Mouse (Mus musculus) forebrain, embryonic 12.5 days (tissue): ENCODE data around the gene Nhsl1. TPM values are rescaled to one million over a fixed set of nuclear protein-coding genes. Genes with fewer than 3 reads are reported as not detected.

Experiments used
- ATAC-seq: fragments of 200-750 bp; cut with Nextera tagmentation; 2 replicates; pipeline ENCODE4 v1.8.0; 2017; ENCODE audit warnings: moderate TSS enrichment; ENCODE audit not compliant: low FRiP score
- H3K27ac ChIP-seq: fragments of 300-500 bp; sonication (generic); 2 replicates; pipeline ENCODE4 v1.5.1; 2016; ENCODE audit warnings: mild to moderate bottlenecking
- H3K27me3 ChIP-seq: fragments of 300-500 bp; sonication (generic); 2 replicates; pipeline ENCODE4 v1.6.1; 2016; ENCODE audit warnings: mild to moderate bottlenecking
- H3K36me3 ChIP-seq: fragments of 300-500 bp; sonication (generic); replicated peaks from 2 replicates; pipeline ENCODE4 v1.6.1; 2016; ENCODE audit warnings: mild to moderate bottlenecking
- H3K4me1 ChIP-seq: fragments of 300-500 bp; sonication (generic); 2 replicates; pipeline ENCODE4 v1.6.1; 2016
- H3K4me2 ChIP-seq: fragments of 300-500 bp; sonication (generic); 2 replicates; pipeline ENCODE4 v1.6.1; 2016; ENCODE audit warnings: mild to moderate bottlenecking, moderate library complexity
- H3K4me3 ChIP-seq: fragments of 300-500 bp; sonication (generic); replicated peaks from 2 replicates; pipeline ENCODE4 v1.5.1; 2016; ENCODE audit warnings: mild to moderate bottlenecking
- H3K9ac ChIP-seq: fragments of 300-500 bp; sonication (generic); 2 replicates; pipeline ENCODE4 v1.6.1; 2016; ENCODE audit warnings: mild to moderate bottlenecking
- H3K9me3 ChIP-seq: fragments of 300-500 bp; sonication (generic); 2 replicates; pipeline ENCODE4 v1.6.1; 2016
- WGBS: fragments of 180-500 bp; shearing (Covaris S2); methylation state at CpG from one replicate; pipeline ENCODE4 v1.1.7; 2016; 5-methylcytosine and 5-hydroxymethylcytosine counted together
- polyA plus RNA-seq: library from polyadenylated mRNA; unstranded; fragments of >200 nt; fragmentation: Nextera tagmentation; extraction: Ambion mirVana; gene quantifications from 2 replicates; pipeline ENCODE4 v1.2.1, GENCODE M21; 2016

Nhsl1 gene
- polyA plus RNA-seq, 1 experiment from 2014 or later = 17.2 TPM

DNA sequence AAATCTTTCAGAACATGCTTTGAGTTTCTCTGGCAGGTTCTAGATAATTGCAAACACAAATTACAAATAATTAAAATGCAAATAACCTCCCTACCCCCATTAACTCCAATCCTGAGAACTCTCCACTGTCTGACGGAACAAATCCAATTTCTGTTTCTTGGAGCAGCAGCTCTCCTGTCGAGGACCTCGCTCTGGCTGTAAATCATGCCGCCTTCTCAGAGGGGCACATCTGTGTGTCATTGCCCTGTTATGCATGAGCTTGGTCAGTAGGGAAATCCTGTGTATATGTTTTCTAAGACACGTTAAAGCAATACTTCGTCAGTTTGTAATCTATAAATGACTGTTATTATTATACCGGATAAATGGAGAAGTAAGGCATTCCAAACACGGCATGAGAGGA, 35.3 kb downstream of the Nhsl1 start:
- H3K4me2 ChIP-seq = no peak overlapping the region
- no peaks in the 10 kb centered on the region for H3K36me3 ChIP-seq
- H3K27me3 ChIP-seq = peaks cover 7% of the 10 kb centered on the region; the same call in 1 of the 2 replicates
- no peaks in the 10 kb centered on the region; the same call in 1 of the 2 replicates for H3K4me1 ChIP-seq
- H3K9me3 ChIP-seq = no peaks in the 10 kb centered on the region
- no peak overlapping the region for H3K9ac ChIP-seq
- no peak overlapping the region for H3K27ac ChIP-seq
- no peak for ATAC-seq
- no peak overlapping the region for H3K4me3 ChIP-seq
- WGBS = 79% methylated on average over 8 of the region's 8 CpGs

- Histone ChIP-seq H3K9ac (no peak overlapping the region), H3K27me3 (peaks cover 7% of the 10 kb centered on the region; the same call in 1 of the 2 replicates), H3K4me1 (peaks cover 3% of the 10 kb centered on the region; the same call in 1 of the 2 replicates), H3K27ac (no peak overlapping the region), H3K4me2 (no peak overlapping the region), H3K9me3 (no peaks in the 10 kb centered on the region), H3K36me3 (no peaks in the 10 kb centered on the region), H3K4me3 (no peak overlapping the region)
- no peak for ATAC-seq
- WGBS = 84% methylated on average over 6 of the region's 6 CpGs
Observed at GRCm38 (mm10) chr10:18356461-18356860, 37.7 kb downstream of the Nhsl1 start.

- 87% methylated on average over 6 of the region's 6 CpGs for WGBS
- ATAC-seq = no peak
- no peaks in the 10 kb centered on the region for H3K36me3 ChIP-seq
- H3K27ac ChIP-seq = no peak overlapping the region
- no peaks in the 10 kb centered on the region for H3K9me3 ChIP-seq
- peaks cover 3% of the 10 kb centered on the region; the same call in 1 of the 2 replicates for H3K4me1 ChIP-seq
- H3K27me3 ChIP-seq = peaks cover 7% of the 10 kb centered on the region; the same call in 1 of the 2 replicates
- no peak overlapping the region for H3K9ac ChIP-seq
- no peak overlapping the region for H3K4me3 ChIP-seq
- H3K4me2 ChIP-seq = no peak overlapping the region
Observed at GRCm38 (mm10) chr10:18357212-18357611, 38.4 kb downstream of the Nhsl1 start.

DNA sequence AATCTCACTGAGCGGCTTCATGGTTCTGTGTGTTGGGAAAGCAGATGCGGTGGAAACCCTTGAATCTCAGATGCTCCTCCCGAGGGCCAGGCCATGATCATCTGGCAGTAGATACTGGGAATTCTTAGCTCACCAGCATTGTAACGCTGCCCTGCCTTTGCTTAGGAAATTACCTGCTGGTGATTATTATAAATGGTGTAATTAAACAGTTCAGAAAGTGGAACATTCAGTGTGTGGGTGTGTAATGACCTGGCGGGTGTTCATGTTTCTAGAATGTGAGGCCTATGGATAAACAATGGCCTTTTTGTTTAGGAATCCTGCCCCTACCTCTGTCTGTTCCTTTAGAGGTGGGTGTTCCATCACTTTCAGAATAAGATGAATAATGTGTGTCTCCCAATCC, 39.7 kb downstream of the Nhsl1 start:
- 81% methylated on average over 5 of the region's 5 CpGs for WGBS
- H3K9ac ChIP-seq = no peak overlapping the region
- no peak overlapping the region for H3K4me3 ChIP-seq
- peaks cover 9% of the 10 kb centered on the region for H3K27me3 ChIP-seq
- peaks cover 3% of the 10 kb centered on the region; the same call in 1 of the 2 replicates for H3K4me1 ChIP-seq
- H3K36me3 ChIP-seq = no peaks in the 10 kb centered on the region
- H3K4me2 ChIP-seq = no peak overlapping the region
- H3K27ac ChIP-seq = no peak overlapping the region
- no peak for ATAC-seq
- H3K9me3 ChIP-seq = no peaks in the 10 kb centered on the region

DNA sequence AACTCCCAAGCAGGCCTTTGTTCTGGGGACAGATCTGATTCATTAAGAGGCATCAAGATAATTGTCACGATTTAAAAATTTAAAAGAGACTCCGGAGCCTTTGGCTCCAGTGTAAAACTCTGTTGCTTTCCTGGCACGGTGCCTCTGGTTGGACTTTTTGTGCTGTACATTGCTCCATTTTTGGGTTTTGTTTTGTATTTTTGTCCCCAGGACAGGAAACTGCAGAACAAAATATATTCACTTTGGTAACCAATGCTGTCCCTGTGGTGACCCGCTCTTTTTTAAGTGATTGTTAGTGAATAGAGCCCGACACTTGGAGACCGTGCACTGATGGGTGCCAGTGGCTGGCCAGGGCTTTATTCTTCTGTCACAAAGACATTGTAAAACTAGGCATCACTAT, 41.4 kb downstream of the Nhsl1 start:
- peak; percentile 64; the same call in 1 of the 2 replicates for ATAC-seq

DNA sequence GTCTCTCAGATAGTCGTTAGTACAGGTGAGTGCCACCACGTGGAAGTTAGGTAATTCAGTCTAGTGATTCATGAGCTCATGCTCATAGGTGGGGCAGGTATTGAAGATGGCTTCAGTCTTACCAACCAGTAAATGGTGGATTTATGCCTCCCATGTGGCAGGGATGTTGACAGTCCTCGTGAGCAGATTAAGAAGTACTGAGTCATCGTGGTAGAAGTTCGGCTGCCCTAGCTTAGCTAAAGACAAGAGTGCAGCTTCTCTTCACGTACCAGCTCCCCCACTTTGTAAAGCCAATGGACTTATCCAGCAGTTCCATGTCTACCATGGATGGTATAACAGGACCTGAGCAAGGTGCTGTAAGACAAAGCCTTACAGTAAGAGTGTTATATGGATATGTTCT, 46.6 kb downstream of the Nhsl1 start:
- Histone ChIP-seq H3K9ac (no peak overlapping the region), H3K9me3 (no peaks in the 10 kb centered on the region), H3K4me1 (peaks cover 4% of the 10 kb centered on the region; the same call in 1 of the 2 replicates), H3K36me3 (no peaks in the 10 kb centered on the region), H3K27ac (no peak overlapping the region), H3K27me3 (peaks cover 27% of the 10 kb centered on the region; the same call in 1 of the 2 replicates), H3K4me3 (no peak overlapping the region), H3K4me2 (no peak overlapping the region)
- no peak for ATAC-seq
- 90% methylated on average over 6 of the region's 6 CpGs for WGBS

More for the DNA sequence above, 41.4 kb downstream of the Nhsl1 start:
- H3K4me2 ChIP-seq = no peak overlapping the region
- H3K36me3 ChIP-seq = no peaks in the 10 kb centered on the region
- H3K4me1 ChIP-seq = peaks cover 3% of the 10 kb centered on the region; the same call in 1 of the 2 replicates
- no peaks in the 10 kb centered on the region for H3K9me3 ChIP-seq
- no peak overlapping the region for H3K27ac ChIP-seq
- H3K9ac ChIP-seq = no peak overlapping the region
- H3K4me3 ChIP-seq = no peak overlapping the region
- peaks cover 15% of the 10 kb centered on the region for H3K27me3 ChIP-seq
- WGBS = 39% methylated on average over 6 of the region's 6 CpGs

DNA sequence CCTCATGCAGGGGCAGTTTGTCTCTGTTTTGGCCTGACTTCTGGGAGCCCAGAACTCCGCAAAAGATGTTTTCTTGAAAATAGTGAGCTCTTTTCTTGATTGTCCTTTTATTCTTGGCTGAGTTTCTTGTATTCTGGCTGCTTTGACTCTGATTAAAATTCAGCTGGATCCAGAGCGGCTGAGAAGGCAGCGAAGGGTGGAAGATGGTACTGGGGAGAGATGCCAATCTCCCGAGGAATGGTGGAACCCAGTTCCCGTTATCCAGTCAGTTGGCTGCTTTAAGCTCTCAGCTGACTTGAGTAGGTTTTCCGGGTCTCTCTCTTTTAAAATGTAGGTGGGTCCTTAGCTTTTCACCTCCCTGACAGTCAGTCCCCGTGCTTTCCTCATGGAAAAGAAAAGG, 47.9 kb downstream of the Nhsl1 start:
- no peak for ATAC-seq
- Histone ChIP-seq H3K27ac (no peak overlapping the region), H3K4me3 (no peak overlapping the region), H3K9me3 (no peaks in the 10 kb centered on the region), H3K4me2 (no peak overlapping the region), H3K4me1 (peaks cover 16% of the 10 kb centered on the region), H3K27me3 (peaks cover 37% of the 10 kb centered on the region), H3K36me3 (no peaks in the 10 kb centered on the region), H3K9ac (no peak overlapping the region)
- WGBS = 81% methylated on average over 7 of the region's 7 CpGs

GRCm38 (mm10) chr10:18368111-18368510, 49.3 kb downstream of the Nhsl1 start:
- peaks cover 22% of the 10 kb centered on the region for H3K4me1 ChIP-seq
- H3K9me3 ChIP-seq = no peaks in the 10 kb centered on the region
- no peak for ATAC-seq
- H3K9ac ChIP-seq = no peak overlapping the region
- 97% methylated on average over 8 of the region's 8 CpGs for WGBS
- H3K4me2 ChIP-seq = no peak overlapping the region
- H3K27ac ChIP-seq = no peak overlapping the region
- H3K27me3 ChIP-seq = peaks cover 47% of the 10 kb centered on the region
- no peaks in the 10 kb centered on the region for H3K36me3 ChIP-seq
- no peak overlapping the region for H3K4me3 ChIP-seq

DNA sequence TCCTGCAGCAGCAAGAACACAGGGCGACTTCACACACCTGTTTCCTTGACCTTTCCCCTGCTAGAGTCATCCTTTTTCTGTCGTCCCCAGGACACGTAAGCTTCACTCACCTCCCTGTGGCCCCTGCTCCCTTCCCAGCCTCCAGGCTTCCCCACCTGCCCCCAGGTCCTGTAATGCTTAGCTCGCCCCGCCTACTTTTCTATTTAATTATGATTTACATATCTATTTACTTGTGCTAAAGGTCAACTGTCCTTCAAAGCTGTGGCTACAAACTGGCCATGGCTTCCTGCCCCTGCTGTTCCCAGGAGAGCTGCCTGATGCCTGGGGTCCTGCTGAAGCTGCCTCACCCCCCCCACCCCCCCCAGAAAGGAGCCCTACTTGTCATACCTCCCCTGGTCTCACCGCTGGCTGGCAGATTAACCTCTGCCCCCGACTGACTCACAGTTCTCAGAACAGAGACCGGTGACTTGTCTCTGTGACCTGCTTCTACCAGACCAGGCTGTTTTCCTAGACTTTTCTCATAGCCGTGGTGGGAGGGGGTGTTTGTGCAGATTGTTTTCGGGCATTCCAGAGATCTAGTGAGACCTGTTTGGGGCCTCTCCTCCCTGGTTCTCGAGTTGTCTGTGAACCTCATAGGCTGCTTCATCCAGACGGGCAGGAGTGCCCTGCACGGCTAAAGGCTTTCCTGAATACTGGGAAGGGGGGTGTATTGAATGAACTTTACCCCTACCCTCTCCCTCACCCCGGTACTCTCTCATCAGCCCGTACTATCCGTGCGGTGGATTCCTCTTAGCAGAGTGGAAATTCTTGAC, 51.9 kb downstream of the Nhsl1 start:
- Histone ChIP-seq H3K4me2 (no peak overlapping the region), H3K4me1 (peaks cover 30% of the 10 kb centered on the region), H3K9me3 (no peaks in the 10 kb centered on the region), H3K4me3 (no peak overlapping the region), H3K27me3 (peaks cover 44% of the 10 kb centered on the region), H3K27ac (no peak overlapping the region), H3K9ac (no peak overlapping the region), H3K36me3 (no peaks in the 10 kb centered on the region)
- 19% methylated on average over 17 of the region's 17 CpGs for WGBS
- peak; percentile 19; the same call in 1 of the 2 replicates for ATAC-seq

DNA sequence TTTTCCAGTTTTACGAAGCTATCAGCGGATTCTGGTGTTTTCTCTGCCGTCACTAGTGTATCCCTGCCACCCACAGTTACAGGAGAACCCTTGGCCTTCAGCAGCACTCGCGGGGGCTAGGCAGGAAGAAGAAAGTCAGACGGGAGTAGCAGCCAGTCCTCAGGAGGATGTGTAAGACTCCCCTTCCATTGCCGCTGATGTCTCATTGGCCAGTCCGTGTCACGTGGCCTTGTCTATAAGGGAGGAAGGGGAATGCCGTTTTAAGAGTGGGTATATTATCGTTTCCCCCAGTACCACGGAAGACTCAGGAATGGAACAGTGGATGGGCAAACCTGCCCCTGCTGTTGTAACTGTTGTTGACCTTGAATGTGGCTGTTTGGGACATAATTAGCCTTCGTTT, 53.1 kb downstream of the Nhsl1 start:
- no peak overlapping the region for H3K27ac ChIP-seq

GRCm38 (mm10) chr10:18375301-18375700, 56.5 kb downstream of the Nhsl1 start:
- Histone ChIP-seq H3K27ac (0 out of 2 replicates have a peak overlapping the region, but pooled peaks have one; percentile 42), H3K4me1 (peaks cover 35% of the 10 kb centered on the region), H3K9me3 (no peaks in the 10 kb centered on the region), H3K4me2 (no peak overlapping the region), H3K36me3 (no peaks in the 10 kb centered on the region), H3K27me3 (peaks cover 27% of the 10 kb centered on the region), H3K4me3 (no peak overlapping the region), H3K9ac (0 out of 2 replicates have a peak overlapping the region, but pooled peaks have one; percentile 12)
- ATAC-seq = no peak
- 10% methylated on average over 3 of the region's 3 CpGs for WGBS

More for the DNA sequence above, 53.1 kb downstream of the Nhsl1 start:
- H3K4me2 ChIP-seq = peak overlapping the region; percentile 43
- no peaks in the 10 kb centered on the region for H3K36me3 ChIP-seq
- 43% methylated on average over 13 of the region's 13 CpGs for WGBS
- H3K27me3 ChIP-seq = peaks cover 44% of the 10 kb centered on the region
- peak overlapping the region; percentile 24 for H3K4me3 ChIP-seq
- no peaks in the 10 kb centered on the region for H3K9me3 ChIP-seq
- no peak overlapping the region; the same call in 1 of the 2 replicates for H3K9ac ChIP-seq
- ATAC-seq = peak; percentile 80; the same call in 1 of the 2 replicates
- peaks cover 38% of the 10 kb centered on the region for H3K4me1 ChIP-seq

DNA sequence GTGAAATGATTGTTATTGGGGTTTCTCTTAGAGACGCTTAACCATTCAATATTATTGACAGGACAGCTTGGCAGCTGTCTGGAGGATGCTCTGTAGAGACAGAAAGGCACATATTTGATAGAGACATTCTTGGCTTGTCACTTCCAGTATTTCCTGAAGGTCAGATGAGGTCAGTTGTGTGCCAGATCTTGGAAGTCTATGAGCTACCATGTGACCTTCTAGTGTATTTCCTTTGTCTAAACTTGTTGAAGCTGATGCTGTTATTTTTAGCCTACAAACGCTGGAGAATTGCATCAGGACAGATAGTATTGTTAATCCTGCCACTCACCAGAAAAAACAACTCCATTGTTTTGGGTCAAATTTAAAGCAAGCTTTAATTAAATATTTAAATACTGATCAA, 66.0 kb downstream of the Nhsl1 start:
- 82% methylated on average over 2 of the region's 2 CpGs for WGBS
- H3K4me2 ChIP-seq = no peak overlapping the region
- ATAC-seq = no peak
- no peaks in the 10 kb centered on the region for H3K36me3 ChIP-seq
- H3K27ac ChIP-seq = no peak overlapping the region
- peaks cover 7% of the 10 kb centered on the region; the same call in 1 of the 2 replicates for H3K4me1 ChIP-seq
- H3K27me3 ChIP-seq = no peaks in the 10 kb centered on the region; the same call in 1 of the 2 replicates
- no peak overlapping the region for H3K4me3 ChIP-seq
- H3K9me3 ChIP-seq = no peaks in the 10 kb centered on the region
- H3K9ac ChIP-seq = no peak overlapping the region
